Mouse (Mus musculus) liver, embryonic 16.5 days (tissue): ENCODE results near the gene Amz2. TPM values are rescaled to one million over a fixed set of nuclear protein-coding genes. Genes with fewer than 3 reads are reported as not detected.

Experiments
- ATAC-seq: fragments of 200-750 bp; cut with Nextera tagmentation; 2 replicates; pipeline ENCODE4 v1.8.0; 2017; ENCODE audit warnings: low read depth, mild to moderate bottlenecking, moderate number of reproducible peaks, moderate library complexity
- H3K27ac ChIP-seq: fragments of 300-500 bp; sonication (generic); 2 replicates; pipeline ENCODE4 v1.5.1; 2014; ENCODE audit warnings: mild to moderate bottlenecking, low read length
- H3K27me3 ChIP-seq: fragments of 300-500 bp; sonication (generic); 2 replicates; pipeline ENCODE4 v1.6.1; 2014; ENCODE audit warnings: low read depth, low read length, mixed read lengths; ENCODE audit not compliant: control insufficient read depth, insufficient read depth
- H3K36me3 ChIP-seq: fragments of 300-500 bp; sonication (generic); 2 replicates; pipeline ENCODE4 v1.6.1; 2014; ENCODE audit warnings: mild to moderate bottlenecking; ENCODE audit not compliant: control insufficient read depth, insufficient read depth
- H3K4me1 ChIP-seq: fragments of 300-500 bp; sonication (generic); 2 replicates; pipeline ENCODE4 v1.6.1; 2014; ENCODE audit warnings: low read depth, low read length, mixed read lengths; ENCODE audit not compliant: control insufficient read depth
- H3K4me2 ChIP-seq: fragments of 300-500 bp; sonication (generic); 2 replicates; pipeline ENCODE4 v1.6.1; 2014; ENCODE audit warnings: low read depth, low read length, mixed read lengths
- H3K4me3 ChIP-seq: fragments of 300-500 bp; sonication (generic); 2 replicates; pipeline ENCODE4 v1.5.1; 2014; ENCODE audit warnings: low read depth, mild to moderate bottlenecking, low read length
- H3K9ac ChIP-seq: fragments of 300-500 bp; sonication (generic); 2 replicates; pipeline ENCODE4 v1.6.1; 2014; ENCODE audit warnings: low read depth, low read length
- H3K9me3 ChIP-seq: fragments of 300-500 bp; sonication (generic); replicated peaks from 2 replicates; pipeline ENCODE4 v1.6.1; 2016; ENCODE audit warnings: low read length; ENCODE audit not compliant: control insufficient read depth
- WGBS: fragments of 180-500 bp; shearing (Covaris S2); extraction: QIAGEN DNeasy Blood & Tissue Kit; methylation state at CpG from one replicate; pipeline ENCODE4 v1.1.7; 2014; ENCODE audit not compliant: insufficient replicate concordance; 5-methylcytosine and 5-hydroxymethylcytosine counted together
- polyA plus RNA-seq: library from polyadenylated mRNA; unstranded; fragments of >200 nt; fragmentation: Nextera tagmentation; extraction: Ambion mirVana; gene quantifications from 2 replicates; pipeline ENCODE4 v1.2.1, GENCODE M21; 2015

Gene Amz2
- polyA plus RNA-seq, 1 experiment from 2014 or later, result 11.4 TPM

- Histone ChIP-seq H3K9ac (no peak overlapping the region), H3K4me2 (no peak overlapping the region), H3K36me3 (no peaks in the 10 kb centered on the region), H3K27ac (peak overlapping the region; percentile 69), H3K4me1 (peaks cover 25% of the 10 kb centered on the region), H3K27me3 (no peaks in the 10 kb centered on the region), H3K4me3 (no peak overlapping the region), H3K9me3 (no peaks in the 10 kb centered on the region)
- 65% methylated on average over 16 of the region's 16 CpGs for WGBS
- ATAC-seq, result peak; percentile 7
Measured at GRCm38 (mm10) chr11:109477606-109478380, 52.0 kb downstream of the Amz2 start.

- Histone ChIP-seq H3K27me3 (no peaks in the 10 kb centered on the region), H3K9ac (no peak overlapping the region), H3K4me3 (no peak overlapping the region), H3K27ac (no peak overlapping the region), H3K4me2 (no peak overlapping the region), H3K9me3 (no peaks in the 10 kb centered on the region), H3K4me1 (peaks cover 17% of the 10 kb centered on the region), H3K36me3 (no peaks in the 10 kb centered on the region)
- no peak for ATAC-seq
- WGBS, result 45% methylated on average over 16 of the region's 16 CpGs
Measured at GRCm38 (mm10) chr11:109479575-109480285, 54.0 kb downstream of the Amz2 start.

- no peak overlapping the region for H3K9ac ChIP-seq
- WGBS, result 49% methylated on average over 8 of the region's 8 CpGs
- H3K4me2 ChIP-seq, result no peak overlapping the region
- H3K4me3 ChIP-seq, result no peak overlapping the region
- no peaks in the 10 kb centered on the region for H3K36me3 ChIP-seq
- ATAC-seq, result no peak
- no peak overlapping the region for H3K27ac ChIP-seq
- no peaks in the 10 kb centered on the region for H3K9me3 ChIP-seq
- peaks cover 14% of the 10 kb centered on the region for H3K4me1 ChIP-seq
- no peaks in the 10 kb centered on the region for H3K27me3 ChIP-seq
Measured at GRCm38 (mm10) chr11:109480440-109480839, 54.7 kb downstream of the Amz2 start.

- 73% methylated on average over 15 of the region's 15 CpGs for WGBS
- ATAC-seq, result peak; percentile 36
- H3K4me1 ChIP-seq, result peaks cover 5% of the 10 kb centered on the region
- H3K4me2 ChIP-seq, result no peak overlapping the region
- no peaks in the 10 kb centered on the region for H3K27me3 ChIP-seq
- H3K4me3 ChIP-seq, result no peak overlapping the region
- no peak overlapping the region for H3K27ac ChIP-seq
- H3K36me3 ChIP-seq, result no peaks in the 10 kb centered on the region
- no peak overlapping the region for H3K9ac ChIP-seq
- H3K9me3 ChIP-seq, result no peaks in the 10 kb centered on the region
Measured at GRCm38 (mm10) chr11:109485398-109486045, 59.8 kb downstream of the Amz2 start.

GRCm38 (mm10) chr11:109487111-109487510 lies 61.4 kb downstream of the Amz2 start:
- Histone ChIP-seq H3K27ac (no peak overlapping the region), H3K4me3 (no peak overlapping the region), H3K4me2 (no peak overlapping the region), H3K36me3 (no peaks in the 10 kb centered on the region), H3K9me3 (no peaks in the 10 kb centered on the region), H3K27me3 (no peaks in the 10 kb centered on the region), H3K9ac (no peak overlapping the region), H3K4me1 (peaks cover 9% of the 10 kb centered on the region)
- WGBS, result 54% methylated on average over 1 of the region's 1 CpGs
- no peak for ATAC-seq

- no peaks in the 10 kb centered on the region for H3K27me3 ChIP-seq
- H3K4me2 ChIP-seq, result no peak overlapping the region
- no peaks in the 10 kb centered on the region for H3K9me3 ChIP-seq
- ATAC-seq, result peak; percentile 61
- no peaks in the 10 kb centered on the region for H3K36me3 ChIP-seq
- H3K4me1 ChIP-seq, result peaks cover 18% of the 10 kb centered on the region
- no peak overlapping the region for H3K4me3 ChIP-seq
- no peak overlapping the region for H3K27ac ChIP-seq
- WGBS, result 56% methylated on average over 10 of the region's 10 CpGs
- no peak overlapping the region for H3K9ac ChIP-seq
Measured at GRCm38 (mm10) chr11:109487991-109488684, 62.4 kb downstream of the Amz2 start.

GRCm38 (mm10) chr11:109489763-109490162 lies 64.0 kb downstream of the Amz2 start:
- H3K9ac ChIP-seq, result no peak overlapping the region
- no peaks in the 10 kb centered on the region for H3K27me3 ChIP-seq
- H3K4me3 ChIP-seq, result no peak overlapping the region
- ATAC-seq, result no peak
- H3K4me2 ChIP-seq, result no peak overlapping the region
- H3K4me1 ChIP-seq, result peaks cover 27% of the 10 kb centered on the region
- WGBS, result 80% methylated on average over 2 of the region's 2 CpGs
- no peak overlapping the region for H3K27ac ChIP-seq
- H3K36me3 ChIP-seq, result no peaks in the 10 kb centered on the region
- no peaks in the 10 kb centered on the region for H3K9me3 ChIP-seq

GRCm38 (mm10) chr11:109491844-109492243 lies 66.1 kb downstream of the Amz2 start:
- Histone ChIP-seq H3K27ac (no peak overlapping the region), H3K9ac (no peak overlapping the region), H3K36me3 (no peaks in the 10 kb centered on the region), H3K4me2 (no peak overlapping the region), H3K4me3 (no peak overlapping the region), H3K27me3 (no peaks in the 10 kb centered on the region), H3K4me1 (peaks cover 41% of the 10 kb centered on the region), H3K9me3 (no peaks in the 10 kb centered on the region)
- ATAC-seq, result no peak
- WGBS, result 66% methylated on average over 4 of the region's 4 CpGs
